Mouse (Mus musculus) retina, embryonic 14.5 days (tissue): ENCODE measurements around the gene Rraga.

Experiments used
- DNase-seq: peaks from one replicate; pipeline ENCODE4 v3.0.0-alpha.2; 2015; ENCODE audit warnings: low spot score

The Rraga gene

DNA sequence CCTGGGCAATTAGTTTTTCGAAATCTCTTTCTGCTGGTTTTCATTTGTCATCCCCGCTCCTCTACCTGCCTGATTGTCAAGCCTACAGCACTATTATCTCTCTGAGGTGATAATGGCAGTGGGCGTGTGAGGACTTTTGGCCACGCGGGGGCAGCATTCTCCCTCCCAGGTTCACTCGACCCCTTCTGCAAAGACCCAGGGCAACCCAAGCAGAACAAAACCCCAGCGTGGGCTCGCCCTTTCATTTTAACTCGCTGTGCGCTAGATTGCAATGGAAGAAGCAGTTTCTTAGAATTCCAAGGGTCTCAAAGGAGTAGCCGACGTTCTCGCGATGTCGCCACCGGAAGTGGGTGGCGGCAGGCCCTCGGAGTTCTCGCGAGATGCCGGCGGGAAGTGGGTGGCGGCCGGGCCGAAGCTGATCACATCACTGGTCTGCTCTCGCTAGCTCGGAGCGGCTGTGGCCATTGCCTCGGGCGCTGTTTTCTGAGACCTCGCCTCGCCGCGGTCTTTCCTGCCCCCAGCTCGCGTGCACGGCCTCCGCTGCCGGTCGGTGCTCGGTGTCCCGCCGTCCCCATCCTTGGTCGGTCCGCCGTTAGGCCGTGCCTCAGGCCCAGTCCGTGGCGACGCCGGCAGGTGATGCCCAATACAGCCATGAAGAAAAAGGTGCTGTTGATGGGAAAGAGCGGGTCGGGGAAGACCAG lies at the start of gene Rraga:
Gene Rraga (plus strand): TSS at position 386 of the 701 bp plus-strand sequence.
- DNase-seq, result peak; percentile 96

DNA sequence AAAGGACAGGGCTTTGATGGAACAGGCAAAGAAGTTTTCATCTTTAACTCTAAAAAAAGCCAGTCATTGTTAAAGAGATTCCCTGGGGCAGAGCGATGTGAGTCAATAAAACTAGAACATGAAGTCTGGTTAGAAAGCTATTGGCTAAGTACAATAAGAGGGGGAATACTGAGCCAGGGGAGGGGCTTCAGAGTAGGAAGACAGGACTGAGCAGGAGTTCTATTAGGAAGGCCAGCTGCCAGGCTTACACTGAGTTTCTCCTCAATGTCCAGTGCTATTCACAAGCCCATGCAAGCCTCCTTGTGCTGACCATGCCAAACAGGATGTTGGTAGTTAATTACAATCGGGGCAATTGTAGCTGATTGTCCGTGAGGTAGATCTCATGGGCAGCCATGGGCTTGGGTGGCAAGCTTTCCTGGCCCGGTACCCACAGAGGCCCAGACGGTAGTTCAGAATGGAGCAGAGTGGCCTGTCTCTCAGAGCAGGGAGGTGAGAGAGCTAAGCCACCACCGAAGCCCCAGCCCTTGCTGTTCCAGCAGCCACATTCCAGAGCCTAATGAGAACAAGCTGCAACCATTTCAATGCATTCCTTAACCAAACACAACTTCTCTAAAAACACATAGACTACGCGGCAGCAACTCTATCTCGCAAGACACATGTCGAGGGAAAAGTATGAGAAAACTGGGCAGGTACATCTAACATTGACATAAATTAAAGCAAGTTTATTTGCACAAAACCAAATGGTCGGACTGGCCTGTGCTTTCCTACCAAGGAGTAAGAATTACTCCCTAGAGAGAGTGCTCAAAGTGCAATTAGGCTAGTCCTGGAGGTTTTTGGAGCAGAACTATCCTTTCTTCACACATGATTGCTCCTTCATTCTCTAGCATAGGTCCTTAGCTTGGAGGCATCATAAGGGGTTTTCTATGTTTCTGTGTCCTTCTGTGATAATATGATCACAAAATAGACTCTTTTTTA lies 48.0 kb upstream of the Rraga start:
- DNase-seq, result peak; percentile 12

DNA sequence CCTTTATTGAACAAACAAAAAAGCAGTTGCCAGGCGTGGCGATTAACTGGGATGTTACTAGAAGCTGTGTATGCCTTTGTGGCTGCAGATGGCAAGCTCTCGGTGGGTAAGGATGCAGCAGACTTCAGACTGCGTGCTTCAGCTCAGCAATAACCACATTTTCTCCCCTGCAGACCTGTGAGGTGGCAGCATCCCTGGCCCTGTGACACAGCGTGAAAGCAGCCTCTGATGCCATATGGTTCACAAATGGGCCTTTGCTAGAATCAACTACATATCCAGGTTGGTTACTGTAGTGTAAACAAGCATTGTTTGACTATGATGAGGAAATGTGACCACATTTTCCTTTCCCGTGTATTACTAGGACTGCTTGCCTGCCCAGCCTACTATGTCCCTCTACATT lies 46.3 kb upstream of the Rraga start:
- no peak for DNase-seq

DNA sequence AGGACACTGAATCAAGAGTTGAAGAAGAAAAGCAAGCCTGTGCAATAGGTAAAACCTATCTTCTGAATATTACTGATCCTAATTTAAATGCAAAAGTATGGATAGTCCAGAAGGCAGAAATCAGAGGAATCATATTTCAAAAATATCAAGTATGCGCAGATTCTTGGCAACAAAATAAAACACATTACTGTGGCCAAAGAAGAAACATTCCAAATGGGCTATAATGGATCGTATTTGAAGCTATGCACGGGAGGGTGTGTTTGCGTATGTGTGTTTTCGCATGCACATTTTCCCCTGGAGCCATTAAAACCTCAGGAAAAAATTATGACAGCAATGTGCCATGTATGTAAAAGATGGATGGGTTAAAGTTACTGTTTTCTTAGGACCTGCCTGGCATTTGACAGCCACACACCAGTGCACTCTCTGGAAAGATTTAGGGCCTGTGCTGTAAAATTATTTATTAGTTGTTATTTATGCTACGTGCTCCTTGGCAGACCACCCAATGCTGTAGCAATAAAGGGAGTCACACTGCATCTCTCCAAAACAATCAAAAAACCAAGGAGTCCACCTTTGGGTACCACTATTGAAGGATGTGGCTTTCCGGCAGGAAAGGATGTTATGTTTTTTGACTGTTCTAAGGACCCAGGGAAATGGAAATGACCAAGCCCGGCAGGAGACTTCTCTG lies 41.9 kb upstream of the Rraga start:
- no peak for DNase-seq

DNA sequence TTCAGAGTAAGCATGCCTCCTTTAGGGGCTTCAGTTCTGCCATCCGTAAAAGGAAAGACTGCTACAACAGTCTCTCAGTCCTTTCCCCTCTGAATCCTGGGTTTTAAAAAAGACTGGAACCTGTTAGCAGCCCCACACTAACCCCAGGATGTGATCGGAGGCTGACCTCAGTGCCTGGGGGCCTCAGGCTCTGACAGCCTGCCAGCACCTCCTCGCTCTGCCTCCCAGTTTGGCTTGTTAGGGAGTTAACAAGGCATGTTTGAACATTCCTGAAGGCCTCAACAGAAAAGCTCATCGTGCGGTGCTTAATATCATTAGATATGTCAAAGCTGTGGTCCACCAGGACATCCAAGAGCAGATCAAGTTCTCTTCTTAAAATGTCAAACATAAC lies 41.4 kb upstream of the Rraga start:
- DNase-seq, result no peak

DNA sequence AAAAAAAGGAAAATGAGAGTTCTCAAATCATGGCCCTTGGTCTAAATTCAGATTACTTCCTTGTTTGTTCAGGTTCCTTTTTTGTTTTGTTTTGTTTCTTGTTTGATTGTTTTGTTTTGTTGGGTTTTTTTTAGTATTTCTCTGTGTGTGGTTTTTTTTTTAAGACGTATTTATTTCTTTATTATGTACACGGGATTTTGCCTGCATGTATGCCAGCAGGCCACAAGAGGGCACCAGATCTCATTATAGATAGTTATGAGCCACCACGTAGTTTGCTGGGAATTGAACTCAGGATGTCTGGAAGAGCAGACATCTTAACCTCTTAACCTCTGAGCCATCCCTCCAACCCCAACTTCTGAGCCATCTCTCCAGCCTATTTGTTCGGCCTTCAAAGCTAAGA lies 37.5 kb upstream of the Rraga start:
- DNase-seq, result peak; percentile 72

DNA sequence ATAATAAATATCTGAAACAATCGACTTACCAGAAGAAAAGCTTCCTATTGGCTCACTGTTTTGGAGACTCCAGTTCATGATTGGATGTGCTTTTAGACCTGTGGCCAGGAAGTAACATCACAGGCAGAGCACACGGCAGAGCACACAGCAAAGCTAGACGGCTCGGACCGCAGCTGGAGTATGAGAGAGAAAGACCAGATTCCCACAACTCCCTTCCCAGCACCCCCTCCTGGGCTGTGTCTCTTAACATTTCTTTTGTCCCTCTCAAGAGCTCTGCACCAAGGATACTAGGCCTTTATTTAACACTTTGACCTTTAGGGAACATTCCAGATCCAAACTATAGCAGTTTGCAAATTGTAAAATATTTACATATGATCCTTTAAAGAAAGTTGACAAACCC lies 36.5 kb upstream of the Rraga start:
- DNase-seq, result no peak

DNA sequence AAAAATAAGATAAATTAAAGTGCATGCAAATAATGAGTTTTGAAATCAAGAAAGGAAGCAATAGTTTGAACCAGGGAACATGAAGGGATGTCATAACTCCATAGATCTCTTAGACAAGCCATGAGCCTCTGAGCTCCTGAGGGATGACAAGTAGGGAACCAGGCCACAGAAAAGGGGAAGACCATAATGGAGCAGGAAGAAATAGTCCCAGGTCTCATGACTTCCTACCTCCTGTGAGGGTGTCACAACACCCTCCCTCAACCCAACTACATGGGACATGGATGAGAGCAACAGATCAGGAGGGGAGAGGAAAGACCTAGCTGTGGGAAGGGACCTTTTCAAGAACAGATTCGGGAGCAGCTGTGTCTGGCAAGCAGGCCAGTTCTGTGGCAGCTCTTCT lies 33.9 kb upstream of the Rraga start:
- DNase-seq, result no peak

DNA sequence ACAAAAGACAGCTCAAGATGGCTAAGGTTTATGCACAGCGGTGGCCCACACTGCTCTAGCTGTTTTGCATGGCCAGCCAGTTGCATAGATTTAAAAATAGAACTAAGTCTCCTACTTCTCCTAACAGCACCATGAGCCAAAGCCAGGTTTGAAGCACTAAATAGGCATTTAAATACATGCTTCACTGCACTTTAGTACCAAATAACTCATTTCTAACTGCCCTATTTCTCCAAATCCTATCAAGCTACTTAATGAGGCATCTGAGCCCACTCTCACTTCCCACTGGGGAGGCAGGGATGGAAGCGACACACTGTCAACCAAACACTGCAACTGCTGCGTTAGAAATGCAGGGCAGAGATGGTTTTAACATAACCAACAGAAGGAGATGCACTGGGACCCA lies 31.5 kb upstream of the Rraga start:
- peak; percentile 13 for DNase-seq

DNA sequence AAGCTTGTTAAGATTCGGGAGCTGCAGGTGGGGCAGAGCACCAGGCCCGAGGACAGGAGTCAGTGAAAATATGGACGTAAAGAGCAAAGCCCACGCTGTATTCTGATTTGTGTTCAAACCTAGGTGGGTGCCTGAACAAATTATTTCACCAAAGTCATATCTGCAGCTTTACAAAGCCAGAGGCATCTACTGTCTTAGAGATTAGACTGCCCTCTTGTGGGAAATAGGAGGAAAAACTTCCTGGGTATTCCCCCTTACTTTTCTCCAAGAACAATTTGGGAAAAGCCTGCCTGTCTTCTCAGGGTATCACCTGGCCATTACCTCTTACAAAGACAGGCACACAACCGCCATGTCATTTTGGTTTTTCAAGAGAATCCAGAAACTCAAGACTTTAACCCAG lies 29.9 kb upstream of the Rraga start:
- peak; percentile 74 for DNase-seq

DNA sequence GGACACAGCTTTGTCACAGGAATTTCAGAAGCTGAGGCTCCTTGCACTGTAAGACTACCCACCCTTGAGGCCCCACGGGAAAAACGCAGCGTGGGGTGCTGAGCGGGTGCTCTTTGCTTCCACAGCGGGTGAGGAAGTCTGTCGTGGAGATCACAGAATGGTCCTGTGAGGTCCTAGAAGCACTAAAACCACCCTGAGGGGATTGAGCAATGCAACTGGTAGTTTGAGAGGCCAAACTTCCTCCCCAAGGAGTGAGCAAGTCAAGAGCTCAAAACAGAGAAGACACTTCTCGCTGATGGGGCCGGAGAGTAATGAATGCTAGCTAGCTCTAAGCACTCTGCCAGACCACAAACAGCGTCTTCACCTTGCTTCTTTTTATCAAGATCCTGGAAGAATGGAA lies 27.1 kb upstream of the Rraga start:
- DNase-seq, result no peak

DNA sequence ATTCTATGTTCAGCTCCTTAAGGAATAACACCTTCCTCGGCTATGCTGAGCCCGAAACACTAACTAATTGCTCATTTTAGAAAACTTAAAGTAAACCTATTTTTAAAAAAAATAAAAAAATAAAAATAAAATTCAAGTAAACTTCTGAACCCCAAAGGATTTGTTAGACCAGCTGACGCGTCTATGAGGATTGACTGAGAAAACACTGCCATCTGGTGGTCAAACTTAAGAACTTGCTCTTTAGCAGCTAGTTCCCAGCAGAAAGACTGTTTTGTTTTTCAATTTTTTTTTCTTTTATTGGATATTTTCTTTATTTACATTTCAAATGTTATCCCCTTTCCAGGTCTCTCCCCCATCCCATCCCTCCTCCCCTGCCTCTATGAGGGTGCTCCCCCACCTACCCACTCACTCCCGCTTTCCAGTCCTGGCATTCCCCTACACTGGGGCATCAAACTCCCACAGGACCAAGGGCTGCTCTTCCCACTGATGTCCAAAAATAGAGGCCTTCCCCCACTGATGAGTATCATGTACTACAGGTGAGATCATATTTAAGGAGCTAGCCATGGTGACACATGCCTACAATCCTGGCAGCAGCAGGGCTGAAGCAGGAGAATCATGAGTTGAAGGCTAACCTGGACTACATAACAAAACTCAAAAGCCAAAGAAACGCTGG lies 20.3 kb upstream of the Rraga start:
- peak; percentile 84 for DNase-seq

DNA sequence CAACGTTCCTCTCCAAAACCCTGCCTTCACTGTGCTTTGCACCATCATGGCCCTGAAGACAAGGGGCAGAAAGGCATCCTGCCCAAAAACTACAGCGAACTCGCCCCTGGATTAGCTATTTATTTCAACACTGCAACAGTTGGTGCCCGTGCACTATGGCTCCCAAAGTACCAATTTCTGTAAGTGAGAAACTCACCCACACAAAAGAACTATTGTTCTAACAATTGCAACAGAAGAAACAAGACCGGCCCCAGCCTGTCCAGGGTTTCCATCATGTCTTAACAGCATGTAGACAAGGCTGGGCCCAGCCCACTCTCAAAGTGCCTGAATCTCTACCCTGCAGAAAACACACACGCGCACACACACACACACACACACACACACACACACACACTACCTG lies 18.1 kb upstream of the Rraga start:
- DNase-seq, result no peak

DNA sequence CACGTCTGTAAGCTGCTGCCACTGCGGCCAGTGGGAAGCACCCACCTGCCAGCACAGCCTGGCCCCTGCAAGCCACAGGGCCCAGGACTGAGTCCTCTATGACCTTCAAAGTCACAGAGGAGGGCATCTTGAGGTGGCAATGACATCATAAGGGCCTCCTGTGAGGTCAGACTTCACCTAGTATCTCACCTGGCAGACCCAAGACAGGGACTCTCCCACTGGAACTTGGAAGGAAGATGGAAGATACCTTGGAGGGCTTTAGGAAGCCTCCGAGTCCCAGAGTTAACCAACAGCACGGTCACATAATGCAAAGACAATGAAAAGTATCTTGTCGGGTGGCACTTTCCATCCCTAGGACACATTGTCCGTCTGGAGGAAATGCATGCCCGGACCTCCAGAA lies 17.2 kb upstream of the Rraga start, which contains the start of gene Saxo1:
Gene Saxo1 (minus strand): TSS at position 101 of the 400 bp plus-strand sequence.
- no peak for DNase-seq

DNA sequence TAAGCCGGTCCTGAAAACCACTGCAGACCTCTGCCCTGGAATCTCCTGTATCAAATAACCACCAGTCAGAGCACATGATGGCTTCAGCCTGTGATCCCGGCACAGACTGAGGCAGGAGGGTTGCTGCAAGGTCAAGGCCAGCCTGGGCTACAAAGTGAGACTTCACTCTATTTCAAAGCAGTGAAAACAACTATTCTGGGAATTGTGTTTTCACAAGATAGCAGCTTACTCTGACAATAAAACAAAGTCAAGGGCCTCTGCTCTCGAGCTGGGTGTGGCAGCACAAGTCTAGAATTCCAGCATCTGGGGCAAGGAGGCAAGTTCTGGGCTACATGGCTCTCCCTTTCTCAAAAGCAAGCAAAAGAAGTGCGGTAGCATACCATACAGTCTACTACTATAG lies 16.5 kb upstream of the Rraga start:
- no peak for DNase-seq

DNA sequence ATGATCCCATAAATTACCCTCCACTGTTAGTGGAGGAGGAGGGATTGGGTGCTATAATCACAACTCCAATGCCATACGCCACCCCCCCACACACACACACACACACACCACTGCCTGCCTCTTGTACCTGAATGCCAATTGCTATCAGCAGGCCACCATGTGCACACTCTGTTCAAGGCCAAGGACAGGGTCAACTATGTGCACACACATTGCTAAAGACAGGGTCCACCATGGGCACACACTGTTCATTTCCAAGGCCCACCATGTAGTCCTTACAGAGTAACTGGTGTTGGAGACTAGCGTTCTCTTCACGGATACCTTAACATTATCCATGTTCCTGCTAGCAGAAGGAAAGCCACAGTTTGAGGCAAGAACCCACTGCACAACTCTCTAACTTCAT lies 14.4 kb upstream of the Rraga start:
- no peak for DNase-seq

DNA sequence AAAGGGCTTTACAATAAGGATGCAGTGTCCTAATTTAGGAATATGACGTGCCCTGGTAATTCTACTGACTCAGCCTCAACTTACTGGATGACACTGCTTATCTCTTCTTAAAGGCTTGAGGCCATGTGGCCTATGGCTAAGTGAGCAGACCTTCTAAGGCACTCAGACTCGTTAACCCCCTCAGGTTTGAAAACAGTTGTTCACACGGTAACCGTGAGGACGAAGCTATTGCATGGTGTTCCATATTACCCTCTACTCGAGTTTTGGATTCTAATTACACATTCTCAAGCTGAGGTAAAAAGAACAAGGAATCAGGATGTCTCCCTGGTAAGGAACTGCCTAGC lies 557 bp upstream of the Rraga start:
- DNase-seq, result no peak

DNA sequence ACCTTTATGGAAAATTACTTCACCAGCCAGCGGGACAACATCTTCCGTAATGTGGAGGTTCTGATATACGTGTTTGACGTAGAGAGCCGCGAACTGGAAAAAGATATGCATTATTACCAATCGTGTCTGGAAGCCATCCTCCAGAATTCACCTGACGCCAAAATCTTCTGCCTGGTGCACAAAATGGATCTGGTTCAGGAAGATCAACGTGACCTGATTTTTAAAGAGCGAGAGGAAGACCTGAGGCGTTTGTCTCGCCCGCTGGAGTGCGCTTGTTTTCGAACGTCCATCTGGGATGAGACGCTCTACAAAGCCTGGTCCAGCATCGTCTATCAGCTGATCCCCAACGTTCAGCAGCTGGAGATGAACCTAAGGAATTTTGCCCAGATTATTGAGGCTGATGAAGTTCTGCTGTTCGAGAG lies 663 bp downstream of the Rraga start:
- DNase-seq, result peak; percentile 49

DNA sequence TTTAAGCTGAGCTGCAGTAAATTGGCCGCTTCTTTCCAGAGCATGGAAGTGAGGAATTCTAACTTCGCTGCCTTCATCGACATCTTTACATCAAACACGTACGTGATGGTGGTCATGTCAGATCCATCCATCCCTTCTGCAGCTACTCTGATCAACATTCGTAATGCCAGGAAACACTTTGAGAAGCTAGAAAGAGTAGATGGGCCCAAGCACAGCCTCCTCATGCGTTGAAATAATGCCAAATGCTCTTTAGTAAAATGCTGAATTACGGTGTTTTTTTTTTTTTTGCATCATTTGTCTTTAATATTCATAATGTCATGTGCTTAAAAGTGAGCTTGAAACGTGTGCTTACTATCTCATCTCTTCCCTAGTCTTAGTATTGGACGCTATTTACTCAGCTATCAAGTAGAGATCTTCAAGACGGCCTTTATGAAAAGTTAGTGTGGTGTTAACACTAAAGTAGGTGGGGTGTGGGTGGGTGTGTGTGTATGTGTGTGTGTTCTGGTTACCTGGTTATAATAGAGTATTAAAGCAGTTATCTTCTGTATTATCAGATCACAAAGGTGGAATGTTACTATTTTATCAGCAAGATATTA lies 1.3 kb downstream of the Rraga start:
- no peak for DNase-seq

DNA sequence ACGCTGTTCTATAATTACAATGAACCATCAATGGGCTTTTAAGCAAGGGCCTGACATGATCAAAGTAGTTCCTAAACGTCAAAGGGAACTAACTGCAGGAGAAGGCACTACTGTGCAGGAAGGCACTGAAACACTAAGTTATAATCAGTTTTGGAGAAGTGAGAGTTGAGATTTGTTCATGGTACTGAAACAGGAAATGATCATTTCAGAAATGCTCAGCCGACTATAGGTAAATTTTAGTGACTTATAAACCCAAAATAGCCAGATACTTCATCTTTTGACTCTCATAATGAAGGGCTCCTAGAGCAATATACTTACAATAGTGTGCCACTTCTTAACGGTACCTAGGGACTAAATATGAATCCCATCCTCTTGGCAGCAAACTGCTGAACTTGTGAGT lies 4.6 kb downstream of the Rraga start:
- DNase-seq, result no peak

DNA sequence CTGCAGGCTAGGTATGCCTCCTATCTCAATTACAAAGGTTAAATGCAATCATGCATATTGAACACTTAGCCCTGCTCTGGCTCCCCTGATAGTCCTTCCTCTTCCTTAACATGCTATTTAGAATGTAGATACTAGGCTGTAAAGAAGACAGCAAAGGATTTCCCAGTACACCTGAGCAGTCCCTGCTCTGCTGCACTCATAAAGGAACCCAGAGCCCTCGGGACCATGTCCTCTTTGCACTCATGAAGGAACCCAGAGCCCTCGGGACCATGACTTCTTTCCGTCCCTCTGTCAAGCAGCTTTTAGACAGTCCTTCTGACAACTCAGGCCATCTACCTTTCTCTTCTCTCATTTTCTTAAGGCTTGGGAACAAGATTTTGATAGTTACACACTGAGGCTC lies 5.1 kb downstream of the Rraga start:
- DNase-seq, result no peak

DNA sequence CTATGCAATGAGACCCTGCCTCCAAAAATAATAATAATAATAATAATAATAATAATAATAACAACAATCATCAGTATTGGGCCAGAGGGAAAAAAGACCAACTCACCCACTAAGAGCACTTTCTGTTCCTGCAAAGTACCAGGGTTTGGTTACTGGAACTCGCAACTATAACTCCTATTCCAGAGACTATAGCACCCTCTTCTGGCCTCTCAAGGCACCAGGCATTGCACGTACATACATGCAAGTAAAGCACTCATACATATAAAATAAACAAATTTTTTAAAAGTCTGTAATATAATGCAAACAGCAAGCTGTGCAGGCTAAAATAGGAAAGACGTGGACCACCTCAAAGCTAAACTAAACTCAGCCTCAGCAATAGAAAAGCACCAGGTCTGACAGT lies 12.8 kb downstream of the Rraga start:
- no peak for DNase-seq
